Comparison of ENCODE assay signal across 30 mouse cellular contexts in genomic region chr13:113526997-113527396, GRCm38 (mm10).
A peak's percentile ranks its signal among the peaks of the same experiment; 100 is the strongest.
DNase-seq lines count a peak whose midpoint lies in the region; ATAC-seq and TF ChIP-seq lines count a peak whose summit lies in the region.
"Had no signal": no experiment of that assay in that cellular context is flagged by ENCODE, and none has a peak within 500 bp of the region (broad histone marks: within the 10 kb centered on the region; RNA-seq: fewer than 3 reads in every experiment).

No protein-coding gene starts in this region.

- no peaks in the 10 kb centered on the region for H3K36me3 ChIP-seq in liver, adult 2 months (ENCODE audit: control insufficient read depth, insufficient read depth, low read length)
- H3K36me3 ChIP-seq in liver, embryonic 12.5 days: no peaks in the 10 kb centered on the region
- H3K36me3 ChIP-seq in heart, embryonic 16.5 days (ENCODE audit: control insufficient read depth, insufficient read depth): no peaks in the 10 kb centered on the region
- H3K36me3 ChIP-seq in hindbrain, postnatal 0 days (ENCODE audit: insufficient read depth, low read length): no peaks in the 10 kb centered on the region
- H3K36me3 ChIP-seq: embryonic facial prominence, embryonic 13.5 days; forebrain, embryonic 10.5 days; forebrain, embryonic 15.5 days; heart, embryonic 15.5 days; hindbrain, embryonic 10.5 days; hindbrain, embryonic 15.5 days; limb, embryonic 10.5 days; limb, embryonic 15.5 days; midbrain, embryonic 13.5 days had no signal

- H3K9me3 ChIP-seq in liver, embryonic 12.5 days (replicated peaks): no peaks in the 10 kb centered on the region
- H3K9me3 ChIP-seq in heart, embryonic 16.5 days (replicated peaks; ENCODE audit: control insufficient read depth, low read length): no peaks in the 10 kb centered on the region; the same call in 1 of the 2 replicates
- no peaks in the 10 kb centered on the region for H3K9me3 ChIP-seq in hindbrain, postnatal 0 days (ENCODE audit: low read length)
- H3K9me3 ChIP-seq: embryonic facial prominence, embryonic 13.5 days; forebrain, embryonic 10.5 days; forebrain, embryonic 15.5 days; heart, embryonic 15.5 days; hindbrain, embryonic 10.5 days; hindbrain, embryonic 15.5 days; limb, embryonic 10.5 days; limb, embryonic 15.5 days; midbrain, embryonic 13.5 days had no signal

- H3K4me1 ChIP-seq in liver, adult 2 months (ENCODE audit: control insufficient read depth, insufficient read depth, low read length): peaks cover 13% of the 10 kb centered on the region
- H3K4me1 ChIP-seq in liver, embryonic 12.5 days: no peaks in the 10 kb centered on the region
- 0 out of 2 replicates have a peak, but pooled peaks cover 2% of the 10 kb centered on the region for H3K4me1 ChIP-seq in heart, embryonic 16.5 days (ENCODE audit: control insufficient read depth, insufficient read depth, low read length)
- H3K4me1 ChIP-seq in hindbrain, postnatal 0 days (ENCODE audit: insufficient read depth, low read length): no peaks in the 10 kb centered on the region
- H3K4me1 ChIP-seq: embryonic facial prominence, embryonic 13.5 days; forebrain, embryonic 10.5 days; forebrain, embryonic 15.5 days; hindbrain, embryonic 10.5 days; hindbrain, embryonic 15.5 days; limb, embryonic 10.5 days; limb, embryonic 15.5 days; megakaryocyte, embryonic 14.5 days; midbrain, embryonic 13.5 days had no signal

- H3K9ac ChIP-seq in liver, adult 2 months (ENCODE audit: low read depth, low read length): 0 out of 2 replicates have a peak overlapping the region, but pooled peaks have one; percentile 40
- no peak overlapping the region for H3K9ac ChIP-seq in liver, embryonic 12.5 days
- no peak overlapping the region for H3K9ac ChIP-seq in heart, embryonic 16.5 days (ENCODE audit: low read length)
- H3K9ac ChIP-seq in hindbrain, postnatal 0 days (replicated peaks; ENCODE audit: low read length): no peak overlapping the region
- H3K9ac ChIP-seq: embryonic facial prominence, embryonic 13.5 days; forebrain, embryonic 15.5 days; heart, embryonic 15.5 days; hindbrain, embryonic 15.5 days; limb, embryonic 15.5 days; midbrain, embryonic 13.5 days had no signal

- no peaks in the 10 kb centered on the region for H3K27me3 ChIP-seq in liver, adult 2 months (ENCODE audit: control insufficient read depth, insufficient read depth, low read length)
- no peaks in the 10 kb centered on the region for H3K27me3 ChIP-seq in liver, embryonic 12.5 days (replicated peaks)
- H3K27me3 ChIP-seq in heart, embryonic 16.5 days (ENCODE audit: control insufficient read depth, insufficient read depth, low read length): no peaks in the 10 kb centered on the region
- no peaks in the 10 kb centered on the region for H3K27me3 ChIP-seq in hindbrain, postnatal 0 days (ENCODE audit: insufficient read depth, low read length)
- H3K27me3 ChIP-seq: embryonic facial prominence, embryonic 13.5 days; forebrain, embryonic 15.5 days; heart, embryonic 15.5 days; hindbrain, embryonic 15.5 days; limb, embryonic 15.5 days; megakaryocyte, embryonic 14.5 days; midbrain, embryonic 13.5 days had no signal

- peak overlapping the region; percentile 16; the same call in 1 of the 2 replicates for H3K4me3 ChIP-seq in liver, adult 2 months (ENCODE audit: insufficient read depth, low read depth, low read length)
- H3K4me3 ChIP-seq in liver, embryonic 12.5 days: no peak overlapping the region
- H3K4me3 ChIP-seq in heart, embryonic 16.5 days (ENCODE audit: low read length): no peak overlapping the region
- H3K4me3 ChIP-seq in hindbrain, postnatal 0 days (ENCODE audit: low read length): no peak overlapping the region
- H3K4me3 ChIP-seq: embryonic facial prominence, embryonic 13.5 days; forebrain, embryonic 10.5 days; forebrain, embryonic 15.5 days; heart, embryonic 15.5 days; hindbrain, embryonic 10.5 days; hindbrain, embryonic 15.5 days; limb, embryonic 10.5 days; limb, embryonic 15.5 days; megakaryocyte, embryonic 14.5 days; midbrain, embryonic 13.5 days had no signal

- TF ChIP-seq CTCF in liver, adult 2 months (IDR thresholded peaks at IDR 0.05; ENCODE audit: low read depth, low read length): no peak
- TF ChIP-seq CTCF in hindbrain, postnatal 0 days (IDR thresholded peaks at IDR 0.05; ENCODE audit: low read depth): no peak

- no peak for ATAC-seq in liver, embryonic 12.5 days
- ATAC-seq in heart, embryonic 16.5 days (replicated peaks; ENCODE audit: extremely low read depth, insufficient read depth, low FRiP score): peak; percentile 58
- no peak for ATAC-seq in hindbrain, postnatal 0 days
- ATAC-seq: CD4-positive, CD25-positive, alpha-beta regulatory T cell, adult 4 months; forebrain, embryonic 15.5 days; midbrain, embryonic 13.5 days had no signal

- no peak for TF ChIP-seq POLR2A in liver, adult 2 months (IDR thresholded peaks at IDR 0.05; ENCODE audit: extremely low read depth, insufficient read depth, low read length)

- H3K27ac ChIP-seq in liver, adult 2 months (replicated peaks; ENCODE audit: insufficient read depth, low read depth, low read length): peak overlapping the region; percentile 58
- H3K27ac ChIP-seq in liver, embryonic 12.5 days: no peak overlapping the region
- H3K27ac ChIP-seq in heart, embryonic 16.5 days (ENCODE audit: low read length): no peak overlapping the region
- no peak overlapping the region for H3K27ac ChIP-seq in hindbrain, postnatal 0 days
- H3K27ac ChIP-seq: embryonic facial prominence, embryonic 13.5 days; forebrain, embryonic 10.5 days; forebrain, embryonic 15.5 days; heart, embryonic 15.5 days; hindbrain, embryonic 10.5 days; hindbrain, embryonic 15.5 days; limb, embryonic 10.5 days; limb, embryonic 15.5 days; midbrain, embryonic 13.5 days had no signal

- no peaks in the 10 kb centered on the region for H3K79me2 ChIP-seq in liver, adult 2 months (ENCODE audit: control insufficient read depth, insufficient read depth, low read length)

- DNase-seq in heart, adult 11 months: peak; percentile 95
- DNase-seq in heart, postnatal 4 days: no peak
- DNase-seq in liver, adult 2 months (ENCODE audit: extremely low read depth, low read depth, low spot score): peak; percentile 83
- DNase-seq in heart, adult 9 months (ENCODE audit: low spot score in 2 of 2): peak; percentile 76 to 78
- no peak for DNase-seq in spleen, postnatal 14 days (ENCODE audit: low spot score in 2 of 2)
- no peak for DNase-seq in hindbrain, postnatal 0 days (ENCODE audit: low spot score)
- DNase-seq: adrenal gland, postnatal 14 days; cerebellum, adult 11-12 months; cerebellum, postnatal 10 days; kidney, adult 18-20 months; kidney, postnatal 10 days; layer of hippocampus, adult 9-11 months; lung, postnatal 36 days; retina, postnatal 1 day; right cerebral cortex, postnatal 14 days; thymus, adult 18-20 months; thymus, postnatal 25 days had no signal

- 15% methylated on average over 6 of the region's 6 CpGs for WGBS in liver, adult 2 months
- WGBS in liver, embryonic 12.5 days (ENCODE audit: insufficient replicate concordance): 65% methylated on average over 6 of the region's 6 CpGs
- 56% methylated on average over 6 of the region's 6 CpGs for WGBS in heart, embryonic 16.5 days
- 89% methylated on average over 6 of the region's 6 CpGs for WGBS in hindbrain, postnatal 0 days

- H3K4me2 ChIP-seq in liver, embryonic 12.5 days: no peak overlapping the region
- H3K4me2 ChIP-seq in heart, embryonic 16.5 days (ENCODE audit: low read depth, low read length): no peak overlapping the region
- H3K4me2 ChIP-seq in hindbrain, postnatal 0 days (ENCODE audit: low read depth, low read length): no peak overlapping the region
- H3K4me2 ChIP-seq: embryonic facial prominence, embryonic 13.5 days; forebrain, embryonic 15.5 days; heart, embryonic 15.5 days; hindbrain, embryonic 15.5 days; limb, embryonic 15.5 days; midbrain, embryonic 13.5 days had no signal

Comparison
In these comparisons a context has a peak if more than half of its experiments do, and no peak if none do; other contexts are left out.
1. DNase-seq: peak in heart, adult 11 months (single experiment), liver, adult 2 months (single experiment) and heart, adult 9 months (2 of 2); none in heart, postnatal 4 days (single experiment), spleen, postnatal 14 days (0 of 2) and hindbrain, postnatal 0 days (single experiment).